Mouse (Mus musculus): ENCODE data around the gene Gm49450.

DNA sequence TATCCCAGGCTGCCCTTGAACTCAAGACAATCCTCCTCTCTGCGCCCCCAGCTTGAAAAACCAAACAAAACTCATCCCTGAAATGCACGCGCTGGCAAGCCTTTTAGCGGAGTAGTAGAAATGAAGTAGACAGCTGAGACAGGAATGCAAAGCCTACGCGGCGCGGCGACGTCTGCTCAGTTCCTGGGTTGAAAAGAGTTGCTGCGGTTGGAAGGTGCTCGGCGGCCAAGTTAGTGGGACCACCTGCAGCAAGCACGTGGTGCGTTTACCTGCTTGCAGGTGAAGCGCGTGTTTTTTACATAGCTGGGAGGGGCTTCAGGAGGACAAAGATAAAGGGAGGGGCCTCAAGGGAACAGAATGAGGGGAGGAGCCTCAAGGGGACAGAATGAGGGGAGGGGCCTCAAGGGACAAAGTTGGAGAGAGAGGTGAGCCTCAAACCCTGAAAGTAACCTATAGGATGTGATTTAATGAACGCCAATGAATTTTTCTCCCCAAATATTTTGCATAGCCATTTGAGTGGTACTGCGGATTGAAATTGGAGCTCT, 62.1 kb downstream of the Gm49450 start:
- TF ChIP-seq POLR2A (IDR thresholded peaks at IDR 0.05; ENCODE audit: borderline replicate concordance, low read depth, low read length) (no peak), CTCF (IDR thresholded peaks at IDR 0.05; ENCODE audit: low read depth, low read length) (no peak)
